Mouse (Mus musculus) thymus, adult 2 months (tissue): ENCODE data around the gene Fgfr2.

Source experiments
- CTCF ChIP-seq: fragments of 200-500 bp; IDR thresholded peaks from 2 replicates; pipeline ENCODE4 v1.5.1; 2012; ENCODE audit warnings: mild to moderate bottlenecking, control low read depth, low read length, moderate library complexity, borderline replicate concordance; ENCODE audit not compliant: control insufficient read depth, poor library complexity, insufficient read depth; ENCODE audit errors: extremely low read depth
- POLR2A ChIP-seq: fragments of 200-500 bp; IDR thresholded peaks from 2 replicates; pipeline ENCODE4 v1.6.1; 2012; ENCODE audit warnings: mild to moderate bottlenecking, low read length, control low read depth, moderate library complexity; ENCODE audit not compliant: control insufficient read depth, poor library complexity, insufficient read depth; ENCODE audit errors: extremely low read depth

DNA sequence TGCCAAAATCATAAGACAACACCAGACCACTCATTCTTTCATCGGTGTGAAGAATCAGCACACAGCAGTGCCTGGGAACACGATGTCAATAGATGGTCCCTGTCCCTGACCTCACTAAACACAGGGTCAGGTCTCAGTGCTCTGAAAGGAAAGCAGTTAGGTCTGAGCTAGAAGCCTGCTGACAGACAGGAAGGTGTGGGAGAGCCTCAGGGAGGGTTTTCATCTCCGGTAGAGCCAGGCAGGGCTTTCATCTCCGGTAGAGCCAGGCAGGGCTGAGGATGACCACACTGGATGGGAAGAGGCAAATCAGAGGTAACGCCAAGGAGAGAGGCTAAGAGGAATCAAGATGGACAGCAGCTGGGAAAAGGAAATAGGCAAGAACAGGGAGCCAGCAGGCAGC is 758.6 kb downstream of the Fgfr2 start:
- no peak for TF ChIP-seq POLR2A
- no peak for TF ChIP-seq CTCF
